Mouse (Mus musculus): ENCODE data around the gene Grhl1. TPM values are rescaled to one million over a fixed set of nuclear protein-coding genes. Genes with fewer than 3 reads are reported as not detected.
"Not testable (repeated sequence)": the region's sequence is repeated elsewhere in the genome, so short reads cannot be mapped to it uniquely, and the experiment has no call there.

Gene Grhl1
- 2.2 and 2.4 TPM in 2 replicates for polyA plus RNA-seq (2014; fragmentation: Nextera tagmentation; extraction: Ambion mirVana)

DNA sequence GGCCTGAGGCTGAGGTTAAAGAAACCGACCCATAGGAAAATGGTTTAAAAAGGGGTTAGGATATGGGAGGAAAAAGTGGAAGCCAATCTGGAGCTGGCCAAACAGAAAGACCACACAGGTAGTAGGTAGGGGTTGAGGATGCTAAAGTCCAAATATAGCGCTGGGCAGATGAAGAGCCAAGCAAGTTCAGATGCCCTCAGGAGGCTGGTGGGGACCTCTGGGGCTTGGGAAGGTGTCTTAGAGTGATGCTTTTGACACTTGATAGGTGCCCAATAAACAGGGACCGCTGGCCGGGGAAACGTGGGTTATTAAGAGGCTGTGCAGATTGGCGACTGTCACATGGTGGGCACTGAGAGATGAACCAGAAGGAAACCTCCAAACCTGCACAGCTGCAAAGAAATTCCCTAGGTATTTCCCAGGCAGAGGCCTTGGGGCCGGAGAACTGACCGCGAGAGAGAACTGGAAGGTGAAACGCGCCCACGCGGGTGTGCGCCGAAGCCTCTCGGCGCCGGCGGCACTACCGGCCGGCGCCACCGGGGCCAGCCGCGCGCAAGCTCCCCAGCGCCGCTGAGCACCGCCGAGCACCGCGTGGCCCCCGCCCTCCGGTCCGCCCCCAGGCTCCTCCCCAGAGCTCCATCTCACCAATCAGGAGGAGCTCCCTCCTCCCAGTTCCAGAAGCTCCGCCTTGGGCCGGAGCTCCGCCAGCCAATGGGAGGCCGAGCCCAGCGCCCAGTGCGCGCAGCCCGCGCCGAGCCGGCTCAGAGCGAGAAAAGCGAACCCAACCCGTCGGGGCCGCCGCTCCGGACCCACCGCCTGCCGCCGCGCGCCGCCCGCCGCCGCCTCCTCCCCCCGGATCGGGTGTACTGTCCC, at the start of gene Grhl1:
TSS of gene Grhl1 (plus strand) at position 761 of the 870 bp plus-strand sequence.
- peak within 1 kb of the TSS; percentile 82 for H3K4me3 ChIP-seq (ENCODE audit: control insufficient read depth in 1 of 2, insufficient read depth in 1 of 2, low read depth in 1 of 2, low read length in 2 of 2)
- no peaks in the 10 kb centered on the region for H3K9me3 ChIP-seq (ENCODE audit: control insufficient read depth, low read length)
- no peaks in the 10 kb centered on the region for H3K27me3 ChIP-seq (ENCODE audit: control insufficient read depth, insufficient read depth, low read length)
- peak within 1 kb of the TSS; percentile 82 for H3K4me2 ChIP-seq (ENCODE audit: low read length)
- peak within 1 kb of the TSS; percentile 75 for H3K9ac ChIP-seq (ENCODE audit: low read length)
- peaks cover 2% of the 10 kb centered on the region; the same call in 1 of the 2 replicates for H3K36me3 ChIP-seq (ENCODE audit: control insufficient read depth, insufficient read depth, low read length)
- 2% methylated on average over 46 of the region's 64 CpGs for WGBS
- H3K27ac ChIP-seq (replicated peaks in 1 of 2; ENCODE audit: control insufficient read depth in 1 of 2, insufficient read depth in 1 of 2, low read depth in 2 of 2, low read length in 2 of 2): peak within 1 kb of the TSS in 1 of 2 experiments; percentile 53; a peak in 2 of 4 replicates
- peaks cover 6 to 12% of the 10 kb centered on the region in 2 experiments; a peak in 3 of 4 replicates for H3K4me1 ChIP-seq (ENCODE audit: control insufficient read depth in 2 of 2, insufficient read depth in 2 of 2, low read length in 2 of 2)
- peak; percentile 99 for ATAC-seq (ENCODE audit: insufficient number of reproducible peaks, insufficient read depth, low FRiP score, low read depth)

- peaks cover 42% of the 10 kb centered on the region for H3K36me3 ChIP-seq (ENCODE audit: control insufficient read depth, insufficient read depth, low read length)
- H3K9ac ChIP-seq (ENCODE audit: low read length); H3K4me2 ChIP-seq (ENCODE audit: low read length); ATAC-seq (ENCODE audit: insufficient number of reproducible peaks, insufficient read depth, low FRiP score, low read depth); H3K9me3 ChIP-seq (ENCODE audit: control insufficient read depth, low read length); H3K4me1 ChIP-seq (ENCODE audit: control insufficient read depth in 2 of 2, insufficient read depth in 2 of 2, low read length in 2 of 2); H3K27me3 ChIP-seq (ENCODE audit: control insufficient read depth, insufficient read depth, low read length); H3K27ac ChIP-seq (replicated peaks in 1 of 2; ENCODE audit: control insufficient read depth in 1 of 2, insufficient read depth in 1 of 2, low read depth in 2 of 2, low read length in 2 of 2); H3K4me3 ChIP-seq (ENCODE audit: control insufficient read depth in 1 of 2, insufficient read depth in 1 of 2, low read depth in 1 of 2, low read length in 2 of 2): not testable (repeated sequence)
- WGBS: 66% methylated on average over 7 of the region's 7 CpGs
Observed at GRCm38 (mm10) chr12:24525065-24525464, 47.0 kb upstream of the Grhl1 start.

GRCm38 (mm10) chr12:24536390-24536789, 35.7 kb upstream of the Grhl1 start:
- Histone ChIP-seq H3K9me3 (ENCODE audit: control insufficient read depth, low read length) (no peaks in the 10 kb centered on the region), H3K9ac (ENCODE audit: low read length) (no peak overlapping the region), H3K4me2 (ENCODE audit: low read length) (no peak overlapping the region), H3K4me1 (ENCODE audit: control insufficient read depth in 2 of 2, insufficient read depth in 2 of 2, low read length in 2 of 2) (no peaks in the 10 kb centered on the region), H3K4me3 (ENCODE audit: control insufficient read depth in 1 of 2, insufficient read depth in 1 of 2, low read depth in 1 of 2, low read length in 2 of 2) (no peak overlapping the region), H3K27me3 (ENCODE audit: control insufficient read depth, insufficient read depth, low read length) (no peaks in the 10 kb centered on the region), H3K36me3 (ENCODE audit: control insufficient read depth, insufficient read depth, low read length) (peaks cover 10% of the 10 kb centered on the region), H3K27ac (replicated peaks in 1 of 2; ENCODE audit: control insufficient read depth in 1 of 2, insufficient read depth in 1 of 2, low read depth in 2 of 2, low read length in 2 of 2) (no peak overlapping the region)
- ATAC-seq (ENCODE audit: insufficient number of reproducible peaks, insufficient read depth, low FRiP score, low read depth): no peak
- 62% methylated on average over 5 of the region's 5 CpGs for WGBS

DNA sequence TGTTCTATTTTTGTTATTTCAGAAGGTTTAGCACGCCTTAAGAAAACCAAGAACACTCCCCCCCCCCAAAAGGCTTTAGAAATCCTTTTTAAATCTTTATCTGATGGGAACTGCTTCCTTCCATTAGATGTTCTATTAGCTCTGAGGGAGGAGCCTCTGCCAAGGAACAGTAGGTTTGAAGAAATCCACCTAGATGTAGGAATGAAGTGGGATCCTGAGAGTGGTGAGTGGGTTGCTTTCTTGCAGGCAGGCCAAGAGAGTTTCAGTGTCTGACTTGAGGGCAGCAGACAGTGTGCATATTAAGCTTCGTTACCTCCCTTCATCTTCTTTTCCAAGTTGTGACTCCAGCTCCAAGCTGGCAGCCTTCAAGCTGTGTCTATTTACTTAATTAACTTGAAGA, 34.9 kb upstream of the Grhl1 start:
- H3K4me3 ChIP-seq (ENCODE audit: control insufficient read depth in 1 of 2, insufficient read depth in 1 of 2, low read depth in 1 of 2, low read length in 2 of 2): no peak overlapping the region
- H3K4me1 ChIP-seq (ENCODE audit: control insufficient read depth in 2 of 2, insufficient read depth in 2 of 2, low read length in 2 of 2): no peaks in the 10 kb centered on the region
- no peak overlapping the region for H3K9ac ChIP-seq (ENCODE audit: low read length)
- H3K36me3 ChIP-seq (ENCODE audit: control insufficient read depth, insufficient read depth, low read length): peaks cover 5% of the 10 kb centered on the region; the same call in 1 of the 2 replicates
- no peak overlapping the region for H3K4me2 ChIP-seq (ENCODE audit: low read length)
- no peaks in the 10 kb centered on the region for H3K9me3 ChIP-seq (ENCODE audit: control insufficient read depth, low read length)
- no peaks in the 10 kb centered on the region for H3K27me3 ChIP-seq (ENCODE audit: control insufficient read depth, insufficient read depth, low read length)
- WGBS: 78% methylated on average over 2 of the region's 2 CpGs
- H3K27ac ChIP-seq (replicated peaks in 1 of 2; ENCODE audit: control insufficient read depth in 1 of 2, insufficient read depth in 1 of 2, low read depth in 2 of 2, low read length in 2 of 2): no peak overlapping the region
- no peak for ATAC-seq (ENCODE audit: insufficient number of reproducible peaks, insufficient read depth, low FRiP score, low read depth)

GRCm38 (mm10) chr12:24537965-24538364, 34.1 kb upstream of the Grhl1 start:
- Histone ChIP-seq H3K9ac (ENCODE audit: low read length) (no peak overlapping the region), H3K4me3 (ENCODE audit: control insufficient read depth in 1 of 2, insufficient read depth in 1 of 2, low read depth in 1 of 2, low read length in 2 of 2) (no peak overlapping the region), H3K4me2 (ENCODE audit: low read length) (no peak overlapping the region), H3K27ac (replicated peaks in 1 of 2; ENCODE audit: control insufficient read depth in 1 of 2, insufficient read depth in 1 of 2, low read depth in 2 of 2, low read length in 2 of 2) (no peak overlapping the region), H3K9me3 (ENCODE audit: control insufficient read depth, low read length) (no peaks in the 10 kb centered on the region), H3K4me1 (ENCODE audit: control insufficient read depth in 2 of 2, insufficient read depth in 2 of 2, low read length in 2 of 2) (no peaks in the 10 kb centered on the region), H3K27me3 (ENCODE audit: control insufficient read depth, insufficient read depth, low read length) (no peaks in the 10 kb centered on the region), H3K36me3 (ENCODE audit: control insufficient read depth, insufficient read depth, low read length) (peaks cover 5% of the 10 kb centered on the region; the same call in 1 of the 2 replicates)
- 37% methylated on average over 4 of the region's 4 CpGs for WGBS
- ATAC-seq (ENCODE audit: insufficient number of reproducible peaks, insufficient read depth, low FRiP score, low read depth): no peak

GRCm38 (mm10) chr12:24541426-24542154, 30.5 kb upstream of the Grhl1 start:
- WGBS: 86% methylated on average over 16 of the region's 16 CpGs
- Histone ChIP-seq H3K4me2 (ENCODE audit: low read length) (no peak overlapping the region), H3K9me3 (ENCODE audit: control insufficient read depth, low read length) (no peaks in the 10 kb centered on the region), H3K4me3 (ENCODE audit: control insufficient read depth in 1 of 2, insufficient read depth in 1 of 2, low read depth in 1 of 2, low read length in 2 of 2) (no peak overlapping the region), H3K9ac (ENCODE audit: low read length) (no peak overlapping the region), H3K27me3 (ENCODE audit: control insufficient read depth, insufficient read depth, low read length) (no peaks in the 10 kb centered on the region), H3K27ac (replicated peaks in 1 of 2; ENCODE audit: control insufficient read depth in 1 of 2, insufficient read depth in 1 of 2, low read depth in 2 of 2, low read length in 2 of 2) (no peak overlapping the region), H3K4me1 (ENCODE audit: control insufficient read depth in 2 of 2, insufficient read depth in 2 of 2, low read length in 2 of 2) (peaks cover 0 to 3% of the 10 kb centered on the region in 2 experiments; a peak in 1 of 4 replicates), H3K36me3 (ENCODE audit: control insufficient read depth, insufficient read depth, low read length) (peaks cover 11% of the 10 kb centered on the region)
- ATAC-seq (ENCODE audit: insufficient number of reproducible peaks, insufficient read depth, low FRiP score, low read depth): no peak

DNA sequence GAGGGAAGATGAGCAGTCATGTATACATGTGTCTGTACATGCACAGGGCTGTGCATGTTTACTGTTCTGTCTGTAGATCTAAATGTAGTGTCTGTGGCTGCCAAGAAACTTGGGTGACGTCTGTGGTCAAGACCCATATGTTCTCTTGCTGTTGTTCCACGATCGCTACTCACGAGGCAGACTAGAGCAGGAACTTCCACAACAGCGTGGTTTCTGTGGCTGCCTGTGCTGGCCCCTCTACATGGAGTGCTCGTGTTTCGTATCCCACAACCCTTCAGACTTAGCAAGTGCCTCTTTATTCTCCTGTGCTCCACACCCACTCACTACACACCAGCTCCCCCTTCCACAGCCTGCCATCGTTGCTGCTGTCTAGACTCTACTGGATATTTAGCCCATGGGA, 24.4 kb upstream of the Grhl1 start:
- Histone ChIP-seq H3K36me3 (ENCODE audit: control insufficient read depth, insufficient read depth, low read length) (peaks cover 42% of the 10 kb centered on the region), H3K4me1 (ENCODE audit: control insufficient read depth in 2 of 2, insufficient read depth in 2 of 2, low read length in 2 of 2) (peaks cover 5 to 14% of the 10 kb centered on the region in 2 experiments), H3K9ac (ENCODE audit: low read length) (no peak overlapping the region), H3K27ac (replicated peaks in 1 of 2; ENCODE audit: control insufficient read depth in 1 of 2, insufficient read depth in 1 of 2, low read depth in 2 of 2, low read length in 2 of 2) (no peak overlapping the region), H3K4me3 (ENCODE audit: control insufficient read depth in 1 of 2, insufficient read depth in 1 of 2, low read depth in 1 of 2, low read length in 2 of 2) (no peak overlapping the region), H3K4me2 (ENCODE audit: low read length) (no peak overlapping the region), H3K9me3 (ENCODE audit: control insufficient read depth, low read length) (no peaks in the 10 kb centered on the region), H3K27me3 (ENCODE audit: control insufficient read depth, insufficient read depth, low read length) (no peaks in the 10 kb centered on the region)
- no peak for ATAC-seq (ENCODE audit: insufficient number of reproducible peaks, insufficient read depth, low FRiP score, low read depth)
- 80% methylated on average over 8 of the region's 8 CpGs for WGBS
